Mouse (Mus musculus): ENCODE results near the gene Slc41a2. TPM values are rescaled to one million over a fixed set of nuclear protein-coding genes. Genes with fewer than 3 reads are reported as not detected.

Gene Slc41a2
- polyA plus RNA-seq, 2 experiments = 0.06 to 0.14 TPM

- H3K4me3 ChIP-seq (ENCODE audit: insufficient read depth in 1 of 2, low read depth in 2 of 2, low read length in 2 of 2) = no peak overlapping the region
- 37% methylated on average over 3 of the region's 3 CpGs for WGBS (ENCODE audit: insufficient replicate concordance)
Measured at GRCm38 (mm10) chr10:83224999-83225398, 112.7 kb downstream of the Slc41a2 start.

GRCm38 (mm10) chr10:83220847-83221246 is 116.8 kb downstream of the Slc41a2 start:
- no peak for ATAC-seq (ENCODE audit: insufficient read depth)
- no peak for DNase-seq (ENCODE audit: low read depth in 3 of 3, low spot score in 3 of 3)

More at GRCm38 (mm10) chr10:83224999-83225398, 112.7 kb downstream of the Slc41a2 start:
- Histone ChIP-seq H3K4me2 (ENCODE audit: low read depth) (no peak overlapping the region), H3K36me3 (replicated peaks; ENCODE audit: control insufficient read depth, insufficient read depth, low read depth) (no peaks in the 10 kb centered on the region), H3K9me3 (ENCODE audit: control insufficient read depth, low read length) (no peaks in the 10 kb centered on the region), H3K9ac (replicated peaks) (no peak overlapping the region), H3K4me1 (replicated peaks; ENCODE audit: control insufficient read depth in 2 of 2, insufficient read depth in 2 of 2, low read length in 1 of 2) (peaks cover 0 to 2% of the 10 kb centered on the region in 2 experiments; a peak in 1 of 4 replicates), H3K27me3 (ENCODE audit: control insufficient read depth, insufficient read depth, low read length) (no peaks in the 10 kb centered on the region), H3K27ac (no peak overlapping the region)
- ATAC-seq (ENCODE audit: insufficient read depth) (no peak), DNase-seq (ENCODE audit: low read depth in 3 of 3, low spot score in 3 of 3) (no peak)
- peak; percentile 59 for TF ChIP-seq CTCF (IDR thresholded peaks at IDR 0.05; ENCODE audit: low read depth)
- TF ChIP-seq EP300 (IDR thresholded peaks at IDR 0.05; ENCODE audit: low read depth) = no peak

DNA sequence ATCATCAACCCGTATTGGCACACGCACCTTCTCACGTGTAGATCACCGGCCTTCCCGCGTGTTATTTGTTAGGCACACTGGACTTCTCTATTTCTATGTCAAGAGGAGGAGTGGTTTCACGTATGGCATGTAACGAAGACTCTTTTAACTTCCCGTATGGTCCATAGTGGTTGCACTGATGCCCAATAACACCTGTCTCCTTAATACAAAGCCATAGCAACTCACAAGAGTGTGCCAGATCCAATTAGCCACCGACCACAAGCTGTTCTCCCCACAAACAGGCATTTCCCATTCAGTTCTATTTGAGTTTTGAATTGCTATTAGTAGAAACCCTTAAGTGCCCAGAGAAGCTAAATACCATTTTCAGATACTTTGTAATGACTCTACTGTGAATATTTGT is 117.5 kb downstream of the Slc41a2 start:
- WGBS (ENCODE audit: insufficient replicate concordance) = 67% methylated on average over 10 of the region's 10 CpGs
- H3K27ac ChIP-seq = no peak overlapping the region
- no peaks in the 10 kb centered on the region for H3K4me1 ChIP-seq (replicated peaks; ENCODE audit: control insufficient read depth in 2 of 2, insufficient read depth in 2 of 2, low read length in 1 of 2)
- no peak for ATAC-seq (ENCODE audit: insufficient read depth)
- no peak for TF ChIP-seq EP300 (IDR thresholded peaks at IDR 0.05; ENCODE audit: low read depth)
- no peak for TF ChIP-seq CTCF (IDR thresholded peaks at IDR 0.05; ENCODE audit: low read depth)
- H3K9ac ChIP-seq (replicated peaks) = no peak overlapping the region
- no peak overlapping the region for H3K4me2 ChIP-seq (ENCODE audit: low read depth)
- H3K9me3 ChIP-seq (ENCODE audit: control insufficient read depth, low read length) = no peaks in the 10 kb centered on the region
- H3K27me3 ChIP-seq (ENCODE audit: control insufficient read depth, insufficient read depth, low read length) = no peaks in the 10 kb centered on the region
- no peak overlapping the region for H3K4me3 ChIP-seq (ENCODE audit: insufficient read depth in 1 of 2, low read depth in 2 of 2, low read length in 2 of 2)
- no peaks in the 10 kb centered on the region for H3K36me3 ChIP-seq (replicated peaks; ENCODE audit: control insufficient read depth, insufficient read depth, low read depth)
- no peak for DNase-seq (ENCODE audit: low read depth in 3 of 3, low spot score in 3 of 3)

More at GRCm38 (mm10) chr10:83220847-83221246, 116.8 kb downstream of the Slc41a2 start:
- TF ChIP-seq EP300 (IDR thresholded peaks at IDR 0.05; ENCODE audit: low read depth) = no peak
- no peak for TF ChIP-seq CTCF (IDR thresholded peaks at IDR 0.05; ENCODE audit: low read depth)
- Histone ChIP-seq H3K4me2 (ENCODE audit: low read depth) (no peak overlapping the region), H3K27ac (no peak overlapping the region), H3K9me3 (ENCODE audit: control insufficient read depth, low read length) (no peaks in the 10 kb centered on the region), H3K4me1 (replicated peaks; ENCODE audit: control insufficient read depth in 2 of 2, insufficient read depth in 2 of 2, low read length in 1 of 2) (no peaks in the 10 kb centered on the region), H3K4me3 (ENCODE audit: insufficient read depth in 1 of 2, low read depth in 2 of 2, low read length in 2 of 2) (no peak overlapping the region), H3K27me3 (ENCODE audit: control insufficient read depth, insufficient read depth, low read length) (no peaks in the 10 kb centered on the region), H3K9ac (replicated peaks) (no peak overlapping the region), H3K36me3 (replicated peaks; ENCODE audit: control insufficient read depth, insufficient read depth, low read depth) (no peaks in the 10 kb centered on the region)
- 56% methylated on average over 3 of the region's 3 CpGs for WGBS (ENCODE audit: insufficient replicate concordance)

GRCm38 (mm10) chr10:83219729-83220128 is 118.0 kb downstream of the Slc41a2 start:
- H3K27me3 ChIP-seq (ENCODE audit: control insufficient read depth, insufficient read depth, low read length) = no peaks in the 10 kb centered on the region
- no peaks in the 10 kb centered on the region for H3K4me1 ChIP-seq (replicated peaks; ENCODE audit: control insufficient read depth in 2 of 2, insufficient read depth in 2 of 2, low read length in 1 of 2)
- H3K4me2 ChIP-seq (ENCODE audit: low read depth) = no peak overlapping the region
- H3K9ac ChIP-seq (replicated peaks) = no peak overlapping the region
- H3K36me3 ChIP-seq (replicated peaks; ENCODE audit: control insufficient read depth, insufficient read depth, low read depth) = no peaks in the 10 kb centered on the region
- H3K9me3 ChIP-seq (ENCODE audit: control insufficient read depth, low read length) = no peaks in the 10 kb centered on the region
- no peak overlapping the region for H3K27ac ChIP-seq
- ATAC-seq (ENCODE audit: insufficient read depth) = no peak
- H3K4me3 ChIP-seq (ENCODE audit: insufficient read depth in 1 of 2, low read depth in 2 of 2, low read length in 2 of 2) = no peak overlapping the region
- WGBS (ENCODE audit: insufficient replicate concordance) = 22% methylated on average over 12 of the region's 12 CpGs
- DNase-seq (ENCODE audit: low read depth in 3 of 3, low spot score in 3 of 3) = peak in 2 of 3 experiments; percentile 9 to 23
- TF ChIP-seq EP300 (IDR thresholded peaks at IDR 0.05; ENCODE audit: low read depth) (no peak), CTCF (IDR thresholded peaks at IDR 0.05; ENCODE audit: low read depth) (peak; percentile 87)

DNA sequence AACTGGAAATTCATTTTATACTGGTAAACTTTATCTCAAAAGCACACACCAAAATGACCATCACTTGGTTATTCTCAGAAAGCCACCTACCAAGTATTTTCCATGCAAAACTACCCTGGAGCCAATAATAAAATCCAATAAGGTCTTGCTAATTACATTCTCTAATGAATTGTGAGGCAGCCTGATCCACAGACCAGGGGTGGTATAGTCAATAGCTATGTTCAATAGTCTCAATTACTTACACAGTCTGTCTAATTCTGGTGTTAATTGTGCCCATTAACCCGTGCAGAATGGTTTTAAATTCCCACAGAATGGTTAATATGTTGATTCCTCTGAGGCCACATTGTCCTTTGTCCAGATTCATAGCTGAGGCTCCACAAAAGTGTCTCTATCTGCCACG is 118.9 kb downstream of the Slc41a2 start:
- ATAC-seq (ENCODE audit: insufficient read depth) = no peak
- 31% methylated on average over 2 of the region's 2 CpGs for WGBS (ENCODE audit: insufficient replicate concordance)

More for the DNA sequence above, 118.9 kb downstream of the Slc41a2 start:
- Histone ChIP-seq H3K27ac (no peak overlapping the region), H3K27me3 (ENCODE audit: control insufficient read depth, insufficient read depth, low read length) (no peaks in the 10 kb centered on the region), H3K4me1 (replicated peaks; ENCODE audit: control insufficient read depth in 2 of 2, insufficient read depth in 2 of 2, low read length in 1 of 2) (no peaks in the 10 kb centered on the region), H3K4me2 (ENCODE audit: low read depth) (no peak overlapping the region), H3K4me3 (ENCODE audit: insufficient read depth in 1 of 2, low read depth in 2 of 2, low read length in 2 of 2) (no peak overlapping the region), H3K36me3 (replicated peaks; ENCODE audit: control insufficient read depth, insufficient read depth, low read depth) (no peaks in the 10 kb centered on the region), H3K9me3 (ENCODE audit: control insufficient read depth, low read length) (no peaks in the 10 kb centered on the region), H3K9ac (replicated peaks) (no peak overlapping the region)
- DNase-seq (ENCODE audit: low read depth in 3 of 3, low spot score in 3 of 3) = no peak
- TF ChIP-seq EP300 (IDR thresholded peaks at IDR 0.05; ENCODE audit: low read depth) = no peak
- TF ChIP-seq CTCF (IDR thresholded peaks at IDR 0.05; ENCODE audit: low read depth) = no peak

Data from liver, embryonic 14.5 days (tissue).